Mouse (Mus musculus): ENCODE measurements around the gene Bptf. TPM values are rescaled to one million over a fixed set of nuclear protein-coding genes. Genes with fewer than 3 reads are reported as not detected.

Bptf gene
- polyA plus RNA-seq, 1 experiment from 2014 or later, result 23.9 TPM

GRCm38 (mm10) chr11:107046766-107047620 is 84.9 kb downstream of the Bptf start:
- Histone ChIP-seq H3K27me3 (replicated peaks; ENCODE audit: control insufficient read depth, insufficient read depth, low read length) (no peaks in the 10 kb centered on the region), H3K9me3 (ENCODE audit: control insufficient read depth, low read length) (no peaks in the 10 kb centered on the region), H3K4me1 (ENCODE audit: control insufficient read depth, insufficient read depth, low read depth, low read length) (no peaks in the 10 kb centered on the region), H3K4me2 (ENCODE audit: low read length) (no peak overlapping the region), H3K27ac (ENCODE audit: low read depth, low read length) (no peak overlapping the region), H3K36me3 (ENCODE audit: control insufficient read depth, insufficient read depth, low read length) (peaks cover 23% of the 10 kb centered on the region), H3K9ac (ENCODE audit: low read depth, low read length) (no peak overlapping the region), H3K4me3 (ENCODE audit: low read length) (no peak overlapping the region)
- 91% methylated on average over 15 of the region's 15 CpGs for WGBS
- ATAC-seq, result no peak

- Histone ChIP-seq H3K4me2 (ENCODE audit: low read length) (no peak overlapping the region), H3K4me1 (ENCODE audit: control insufficient read depth, insufficient read depth, low read depth, low read length) (no peaks in the 10 kb centered on the region), H3K27ac (ENCODE audit: low read depth, low read length) (no peak overlapping the region), H3K36me3 (ENCODE audit: control insufficient read depth, insufficient read depth, low read length) (peaks cover 28% of the 10 kb centered on the region), H3K4me3 (ENCODE audit: low read length) (no peak overlapping the region), H3K9me3 (ENCODE audit: control insufficient read depth, low read length) (no peaks in the 10 kb centered on the region), H3K27me3 (replicated peaks; ENCODE audit: control insufficient read depth, insufficient read depth, low read length) (no peaks in the 10 kb centered on the region), H3K9ac (ENCODE audit: low read depth, low read length) (no peak overlapping the region)
- ATAC-seq, result no peak
- 91% methylated on average over 4 of the region's 4 CpGs for WGBS
These were observed 86.4 kb downstream of the Bptf start for GRCm38 (mm10) chr11:107045546-107045945.

- Histone ChIP-seq H3K4me1 (ENCODE audit: control insufficient read depth, insufficient read depth, low read depth, low read length) (no peaks in the 10 kb centered on the region), H3K4me2 (ENCODE audit: low read length) (no peak overlapping the region), H3K27ac (ENCODE audit: low read depth, low read length) (no peak overlapping the region), H3K27me3 (replicated peaks; ENCODE audit: control insufficient read depth, insufficient read depth, low read length) (no peaks in the 10 kb centered on the region), H3K4me3 (ENCODE audit: low read length) (no peak overlapping the region), H3K9me3 (ENCODE audit: control insufficient read depth, low read length) (no peaks in the 10 kb centered on the region), H3K36me3 (ENCODE audit: control insufficient read depth, insufficient read depth, low read length) (peaks cover 28% of the 10 kb centered on the region), H3K9ac (ENCODE audit: low read depth, low read length) (no peak overlapping the region)
- no peak for ATAC-seq
- WGBS, result 47% methylated on average over 5 of the region's 5 CpGs
These were observed 87.6 kb downstream of the Bptf start for GRCm38 (mm10) chr11:107044321-107044720.

- WGBS, result 92% methylated on average over 11 of the region's 11 CpGs
- Histone ChIP-seq H3K36me3 (ENCODE audit: control insufficient read depth, insufficient read depth, low read length) (peaks cover 28% of the 10 kb centered on the region), H3K4me2 (ENCODE audit: low read length) (no peak overlapping the region), H3K9me3 (ENCODE audit: control insufficient read depth, low read length) (no peaks in the 10 kb centered on the region), H3K9ac (ENCODE audit: low read depth, low read length) (no peak overlapping the region), H3K4me1 (ENCODE audit: control insufficient read depth, insufficient read depth, low read depth, low read length) (no peaks in the 10 kb centered on the region), H3K4me3 (ENCODE audit: low read length) (no peak overlapping the region), H3K27me3 (replicated peaks; ENCODE audit: control insufficient read depth, insufficient read depth, low read length) (no peaks in the 10 kb centered on the region), H3K27ac (ENCODE audit: low read depth, low read length) (no peak overlapping the region)
- no peak for ATAC-seq
These were observed 88.6 kb downstream of the Bptf start for GRCm38 (mm10) chr11:107043361-107043760.

- Histone ChIP-seq H3K9me3 (ENCODE audit: control insufficient read depth, low read length) (no peaks in the 10 kb centered on the region), H3K4me3 (ENCODE audit: low read length) (no peak overlapping the region), H3K9ac (ENCODE audit: low read depth, low read length) (no peak overlapping the region), H3K27me3 (replicated peaks; ENCODE audit: control insufficient read depth, insufficient read depth, low read length) (no peaks in the 10 kb centered on the region), H3K4me1 (ENCODE audit: control insufficient read depth, insufficient read depth, low read depth, low read length) (no peaks in the 10 kb centered on the region), H3K27ac (ENCODE audit: low read depth, low read length) (no peak overlapping the region), H3K4me2 (ENCODE audit: low read length) (no peak overlapping the region), H3K36me3 (ENCODE audit: control insufficient read depth, insufficient read depth, low read length) (peaks cover 23% of the 10 kb centered on the region)
- ATAC-seq, result no peak
- 75% methylated on average over 3 of the region's 3 CpGs for WGBS
These were observed 90.5 kb downstream of the Bptf start for GRCm38 (mm10) chr11:107041396-107041795.

- 97% methylated on average over 5 of the region's 5 CpGs for WGBS
- no peaks in the 10 kb centered on the region for H3K4me1 ChIP-seq (ENCODE audit: control insufficient read depth, insufficient read depth, low read depth, low read length)
These were observed 92.5 kb downstream of the Bptf start for GRCm38 (mm10) chr11:107039417-107039816.

GRCm38 (mm10) chr11:107034085-107034810 is 97.7 kb downstream of the Bptf start:
- Histone ChIP-seq H3K9me3 (ENCODE audit: control insufficient read depth, low read length) (no peaks in the 10 kb centered on the region), H3K4me3 (ENCODE audit: low read length) (no peak overlapping the region), H3K4me1 (ENCODE audit: control insufficient read depth, insufficient read depth, low read depth, low read length) (no peaks in the 10 kb centered on the region; the same call in 1 of the 2 replicates), H3K27ac (ENCODE audit: low read depth, low read length) (no peak overlapping the region), H3K27me3 (replicated peaks; ENCODE audit: control insufficient read depth, insufficient read depth, low read length) (no peaks in the 10 kb centered on the region), H3K36me3 (ENCODE audit: control insufficient read depth, insufficient read depth, low read length) (peaks cover 5% of the 10 kb centered on the region), H3K9ac (ENCODE audit: low read depth, low read length) (no peak overlapping the region), H3K4me2 (ENCODE audit: low read length) (no peak overlapping the region)
- ATAC-seq, result no peak
- WGBS, result 86% methylated on average over 10 of the region's 10 CpGs

More at GRCm38 (mm10) chr11:107039417-107039816, 92.5 kb downstream of the Bptf start:
- no peak overlapping the region for H3K4me2 ChIP-seq (ENCODE audit: low read length)
- H3K9ac ChIP-seq (ENCODE audit: low read depth, low read length), result no peak overlapping the region
- no peak overlapping the region for H3K4me3 ChIP-seq (ENCODE audit: low read length)
- no peak overlapping the region for H3K27ac ChIP-seq (ENCODE audit: low read depth, low read length)
- ATAC-seq, result no peak
- H3K9me3 ChIP-seq (ENCODE audit: control insufficient read depth, low read length), result no peaks in the 10 kb centered on the region
- H3K36me3 ChIP-seq (ENCODE audit: control insufficient read depth, insufficient read depth, low read length), result peaks cover 18% of the 10 kb centered on the region
- H3K27me3 ChIP-seq (replicated peaks; ENCODE audit: control insufficient read depth, insufficient read depth, low read length), result no peaks in the 10 kb centered on the region

- no peak for ATAC-seq
- no peak overlapping the region for H3K9ac ChIP-seq (ENCODE audit: low read depth, low read length)
- H3K4me2 ChIP-seq (ENCODE audit: low read length), result no peak overlapping the region
- no peaks in the 10 kb centered on the region for H3K9me3 ChIP-seq (ENCODE audit: control insufficient read depth, low read length)
- no peak overlapping the region for H3K4me3 ChIP-seq (ENCODE audit: low read length)
- no peak overlapping the region for H3K27ac ChIP-seq (ENCODE audit: low read depth, low read length)
- no peaks in the 10 kb centered on the region for H3K27me3 ChIP-seq (replicated peaks; ENCODE audit: control insufficient read depth, insufficient read depth, low read length)
- peaks cover 6% of the 10 kb centered on the region for H3K4me1 ChIP-seq (ENCODE audit: control insufficient read depth, insufficient read depth, low read depth, low read length)
- 29% methylated on average over 7 of the region's 7 CpGs for WGBS
- peaks cover 3% of the 10 kb centered on the region; the same call in 1 of the 2 replicates for H3K36me3 ChIP-seq (ENCODE audit: control insufficient read depth, insufficient read depth, low read length)
These were observed 100.3 kb downstream of the Bptf start for GRCm38 (mm10) chr11:107031635-107032034.

- Histone ChIP-seq H3K4me2 (ENCODE audit: low read length) (no peak overlapping the region), H3K4me1 (ENCODE audit: control insufficient read depth, insufficient read depth, low read depth, low read length) (peaks cover 22% of the 10 kb centered on the region), H3K4me3 (ENCODE audit: low read length) (no peak overlapping the region), H3K36me3 (ENCODE audit: control insufficient read depth, insufficient read depth, low read length) (no peaks in the 10 kb centered on the region), H3K9ac (ENCODE audit: low read depth, low read length) (no peak overlapping the region), H3K27ac (ENCODE audit: low read depth, low read length) (no peak overlapping the region), H3K9me3 (ENCODE audit: control insufficient read depth, low read length) (no peaks in the 10 kb centered on the region), H3K27me3 (replicated peaks; ENCODE audit: control insufficient read depth, insufficient read depth, low read length) (no peaks in the 10 kb centered on the region)
- WGBS, result 60% methylated on average over 19 of the region's 19 CpGs
- no peak for ATAC-seq
These were observed 102.4 kb downstream of the Bptf start for GRCm38 (mm10) chr11:107029536-107029935.
